Mouse (Mus musculus): Measurements from ENCODE around the gene Cfdp1.

Cfdp1 gene

GRCm38 (mm10) chr8:111772083-111772482 lies 82.0 kb downstream of the Cfdp1 start:
- intact Hi-C loops (cut with DNase I), result no loop called here

GRCm38 (mm10) chr8:111771625-111772020 lies 82.5 kb downstream of the Cfdp1 start:
- intact Hi-C loops (cut with DNase I), result no loop called here

GRCm38 (mm10) chr8:111770958-111771624 lies 83.0 kb downstream of the Cfdp1 start:
- intact Hi-C loops (cut with DNase I), result no loop called here

- intact Hi-C loops (cut with DNase I), result no loop called here
Observed at GRCm38 (mm10) chr8:111769764-111770428, 84.2 kb downstream of the Cfdp1 start.

DNA sequence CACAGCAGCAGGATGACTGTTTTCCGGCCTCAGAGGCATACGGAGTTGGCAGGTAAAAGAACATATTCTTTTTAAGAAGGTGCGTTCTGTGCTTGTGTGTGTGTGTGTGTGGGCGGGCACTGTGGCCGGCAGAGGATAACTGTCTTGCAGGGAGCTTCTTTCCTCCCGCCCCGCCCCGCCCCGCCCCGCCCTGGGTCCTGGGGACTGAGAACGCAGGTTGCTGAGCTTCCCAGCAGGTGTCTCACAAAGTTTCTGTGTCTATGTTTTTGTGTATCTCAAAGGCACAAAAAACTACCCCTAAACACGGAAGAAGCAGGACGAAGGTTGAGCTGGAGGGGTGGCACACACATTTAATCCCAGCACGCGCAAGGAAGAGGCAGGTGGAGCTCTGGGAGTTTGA lies 84.8 kb downstream of the Cfdp1 start:
- intact Hi-C loops (cut with DNase I), result no loop called here

DNA sequence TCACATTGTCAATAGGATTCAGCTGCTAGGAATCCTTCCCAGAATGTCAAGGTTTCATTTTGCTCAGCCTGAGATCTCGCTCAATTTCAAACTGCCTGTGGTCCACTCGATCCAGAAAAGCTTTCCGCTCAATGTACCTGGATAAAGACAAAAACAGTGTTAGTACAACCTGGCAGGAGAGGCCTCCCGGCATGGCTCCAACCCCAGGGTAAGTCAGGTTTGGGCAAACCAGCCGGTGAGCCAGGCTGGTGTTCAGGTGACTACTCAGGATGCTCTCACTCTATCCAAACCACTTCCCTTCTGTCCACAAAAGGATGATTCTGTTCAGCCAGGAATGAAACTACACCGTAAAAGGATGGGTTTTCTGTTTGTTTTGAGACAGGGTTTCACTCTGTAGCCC lies 85.4 kb downstream of the Cfdp1 start:
- intact Hi-C loops (cut with DNase I), result no loop called here

GRCm38 (mm10) chr8:111765616-111766015 lies 88.5 kb downstream of the Cfdp1 start:
- intact Hi-C loops (cut with DNase I), result no loop called here

- intact Hi-C loops (cut with DNase I), result no loop called here
Observed at GRCm38 (mm10) chr8:111765096-111765495, 89.0 kb downstream of the Cfdp1 start.

- intact Hi-C loops (cut with DNase I), result no loop called here
Observed at GRCm38 (mm10) chr8:111760708-111761107, 93.4 kb downstream of the Cfdp1 start.

DNA sequence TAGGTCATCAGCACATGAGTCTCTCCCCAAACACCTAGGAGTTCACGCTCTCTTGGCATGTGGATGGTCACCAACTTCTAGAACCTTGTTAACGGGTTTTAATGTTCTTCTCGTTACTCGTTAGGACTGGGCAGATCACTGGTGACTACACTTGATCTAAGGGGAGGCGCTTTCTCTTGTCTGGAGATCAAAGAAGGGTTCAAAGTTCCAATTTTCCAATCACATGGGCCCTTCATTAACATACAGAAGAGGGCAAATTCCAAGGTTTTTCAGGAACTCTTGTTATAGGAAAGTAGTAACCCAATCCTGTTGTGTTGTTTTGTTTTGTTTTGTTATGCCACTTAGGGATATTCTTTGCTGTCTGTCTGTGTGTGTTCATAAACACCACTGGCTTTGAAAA lies 95.3 kb downstream of the Cfdp1 start:
- intact Hi-C loops (cut with DNase I), result no loop called here

GRCm38 (mm10) chr8:111757599-111757998 lies 96.5 kb downstream of the Cfdp1 start:
- intact Hi-C loops (cut with DNase I), result no loop called here

DNA sequence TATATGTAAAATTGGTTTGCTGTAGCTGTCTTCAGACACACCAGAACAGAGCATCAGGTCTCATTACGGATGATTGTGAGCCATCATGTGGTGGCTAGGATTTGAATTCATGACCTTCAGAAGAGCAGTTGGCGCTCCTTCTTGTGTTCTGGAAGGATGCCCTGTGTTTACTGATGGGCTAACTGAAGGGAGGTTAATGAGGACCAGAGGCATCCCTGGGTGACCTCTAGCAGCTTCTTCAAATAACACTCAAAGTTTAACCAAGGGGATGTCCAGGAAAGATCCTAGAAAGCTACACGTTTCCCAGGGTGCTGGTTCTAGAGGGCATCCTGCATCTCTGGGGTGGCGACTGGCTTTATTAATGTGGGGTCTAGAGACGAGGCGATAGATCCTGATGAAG lies 99.4 kb downstream of the Cfdp1 start:
- intact Hi-C loops (cut with DNase I), result no loop called here

DNA sequence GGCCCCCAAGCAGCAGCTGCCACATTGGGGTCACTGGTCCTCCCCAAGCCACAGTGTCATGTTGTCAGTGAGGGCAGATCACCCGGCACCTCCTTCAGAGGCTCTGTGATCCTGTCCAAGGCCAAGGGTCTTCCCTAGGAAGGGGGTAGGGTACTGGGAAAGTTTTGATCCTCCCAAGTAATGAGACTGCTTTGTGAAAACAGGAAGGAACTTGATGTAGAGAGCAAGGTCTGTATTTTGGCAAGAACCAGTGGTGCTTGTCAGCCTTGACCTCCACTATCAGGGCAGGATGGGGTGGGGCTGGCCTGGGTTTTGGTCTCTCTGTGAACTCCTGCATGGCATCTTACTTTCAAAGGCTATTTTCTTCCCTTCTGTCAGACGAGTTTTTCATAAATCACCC lies 100.0 kb downstream of the Cfdp1 start:
- intact Hi-C loops (cut with DNase I), result no loop called here

DNA sequence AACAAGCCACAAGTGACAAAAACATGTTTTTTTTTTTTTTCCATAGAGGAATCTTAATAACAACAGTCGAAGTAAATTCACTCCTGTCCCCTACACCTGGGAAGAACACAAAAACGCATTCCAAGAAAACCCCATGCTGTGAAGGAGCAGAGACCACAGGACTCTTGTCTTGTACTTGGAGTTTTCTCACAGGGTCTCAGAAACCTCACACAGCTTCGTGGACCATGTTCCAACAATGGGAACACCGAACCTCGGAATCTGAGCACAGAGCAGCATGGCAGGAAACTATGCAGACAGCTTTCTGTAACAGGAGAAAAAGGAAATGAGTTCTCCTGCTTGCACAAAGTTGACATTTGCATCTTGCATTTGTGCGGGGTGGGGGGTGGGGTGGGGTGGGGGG lies 105.3 kb downstream of the Cfdp1 start:
- intact Hi-C loops (cut with DNase I), result no loop called here

- intact Hi-C loops (cut with DNase I), result no loop called here
Observed at GRCm38 (mm10) chr8:111747866-111748649, 106.0 kb downstream of the Cfdp1 start.

DNA sequence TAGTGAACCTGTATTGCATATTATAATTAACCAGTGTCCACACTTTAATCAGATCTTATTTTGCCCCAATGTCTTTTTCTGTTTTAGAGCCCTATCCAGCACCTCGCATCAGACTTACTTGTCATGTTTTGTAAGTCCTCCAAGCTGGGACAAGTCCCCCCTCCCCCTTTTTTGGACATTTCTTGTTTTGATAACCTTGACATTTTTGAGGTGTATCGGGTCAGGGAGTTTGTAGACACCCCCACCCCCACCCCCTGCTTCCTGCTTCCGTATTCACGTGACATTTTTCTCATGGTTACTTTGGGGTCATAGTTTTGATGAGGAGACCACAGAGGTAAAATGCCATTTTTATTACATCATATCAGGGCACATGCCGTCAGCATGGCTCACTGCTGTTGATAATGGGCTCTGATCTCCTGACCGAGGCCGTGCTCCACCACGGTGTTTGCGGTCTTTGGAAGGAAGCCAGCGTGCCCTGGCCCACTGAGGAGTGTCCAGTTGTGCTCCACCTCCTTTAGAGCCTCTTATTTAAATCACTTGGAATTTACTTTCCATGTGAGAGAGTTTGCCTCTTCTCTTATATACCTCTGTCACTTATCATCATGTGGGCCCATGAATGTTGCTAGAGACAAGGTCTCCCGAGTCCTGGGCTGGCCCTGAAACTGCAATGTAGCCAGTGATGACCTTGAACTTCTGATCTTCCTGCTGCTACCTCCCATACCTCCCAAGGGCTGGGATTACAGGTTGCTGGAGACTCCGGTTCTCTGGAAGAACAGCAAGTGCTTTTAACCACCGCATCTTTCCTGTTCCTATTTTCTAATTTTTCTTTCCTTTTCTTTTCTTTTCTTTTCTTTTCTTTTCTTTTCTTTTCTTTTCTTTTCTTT lies 107.3 kb downstream of the Cfdp1 start:
- intact Hi-C loops (cut with DNase I), result no loop called here

GRCm38 (mm10) chr8:111745591-111746418 lies 108.3 kb downstream of the Cfdp1 start:
- intact Hi-C loops (cut with DNase I), result no loop called here

DNA sequence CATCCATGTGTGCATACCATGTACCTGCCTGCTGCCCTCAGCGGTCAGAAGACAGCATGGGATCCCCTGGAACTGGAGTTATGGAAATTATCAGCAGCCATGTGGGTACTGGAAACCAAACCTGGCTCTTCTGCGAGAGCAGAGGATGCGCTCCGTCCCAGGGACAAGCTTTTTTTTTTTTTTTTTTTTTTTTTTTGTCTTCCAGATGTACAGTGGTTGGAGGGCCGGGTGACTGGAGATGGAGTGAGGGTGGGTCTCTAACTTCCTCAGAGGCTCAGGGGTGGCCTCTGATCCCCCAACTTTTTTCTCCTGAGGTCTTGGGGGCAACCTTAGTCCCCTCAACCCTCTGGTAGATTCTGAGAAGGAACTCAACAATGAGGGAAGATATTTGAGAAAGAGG lies 109.0 kb downstream of the Cfdp1 start:
- intact Hi-C loops (cut with DNase I), result no loop called here

DNA sequence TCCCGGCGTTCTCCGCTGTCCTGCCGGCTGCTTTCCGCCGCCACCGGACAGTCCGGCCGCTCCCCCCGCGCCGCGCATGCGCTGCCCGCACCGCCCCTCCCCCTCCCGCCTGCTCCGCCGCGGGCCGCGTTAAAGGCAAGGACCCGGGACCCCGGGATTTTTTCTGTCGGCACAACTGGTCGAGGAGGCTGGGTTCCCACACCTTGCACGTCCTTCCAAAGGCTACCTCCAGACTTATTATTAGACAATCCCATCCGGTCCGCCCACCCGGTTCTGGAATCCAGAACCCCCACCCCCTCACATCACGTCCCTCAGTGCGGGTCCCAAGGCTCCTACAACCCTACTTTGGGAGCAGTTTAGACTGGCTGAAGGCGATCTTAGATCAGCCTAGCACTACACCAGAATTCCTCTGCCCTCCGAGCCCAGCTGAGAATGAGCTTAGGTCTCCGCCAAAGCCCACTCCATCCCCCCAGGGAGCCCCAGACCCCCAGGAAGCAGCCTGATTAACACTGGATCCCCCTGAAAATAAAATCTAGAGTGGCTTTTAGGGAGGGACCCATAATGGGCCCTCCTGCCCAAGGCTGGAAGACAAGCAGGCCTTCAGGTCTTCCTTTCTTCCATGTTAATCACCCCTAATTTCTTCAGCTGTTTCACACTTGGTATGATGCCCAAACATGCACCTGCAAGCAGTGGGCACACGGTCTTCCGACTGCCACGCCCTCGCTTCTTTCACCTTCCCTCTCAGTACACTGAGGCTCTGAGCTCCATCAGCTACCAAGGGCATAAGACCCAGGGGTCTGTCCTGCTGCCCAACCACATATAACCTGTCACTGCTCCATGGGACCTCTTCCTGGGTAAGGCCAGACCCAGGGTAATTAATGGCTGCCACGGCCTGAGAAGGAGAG lies 110.0 kb downstream of the Cfdp1 start, which contains the start of gene Bcar1:
Gene Bcar1, minus strand, starts transcription at position 18 of the 905 bp plus-strand sequence.
- intact Hi-C loops (cut with DNase I), result loop anchor here (5.0 kb wide), 1 partner anchor 43 kb away; no protein-coding TSS in a partner anchor
